Mouse (Mus musculus) megakaryocyte, adult 5-6 weeks (primary cell): Measurements from ENCODE around the gene Tmem131l. TPM values are rescaled to one million over a fixed set of nuclear protein-coding genes. Genes with fewer than 3 reads are reported as not detected.

Experiments
- ATAC-seq: 2 replicates; pipeline ENCODE4 v1.8.0; 2016; ENCODE audit warnings: mild to moderate bottlenecking, inconsistent platforms; ENCODE audit not compliant: poor library complexity, severe bottlenecking
- total RNA-seq, 2 experiments: library from RNA; stranded (forward) in 1 of 2; stranded (reverse) in 1 of 2; fragments of 153-499, 151-499 nt in 1 of 2; fragments of 221-1000, 200-1000 nt in 1 of 2; gene quantifications; 2 replicates each; pipeline versions ENCODE4 v1.2.3 to v1.2.4; 2015 to 2017

The Tmem131l gene
- total RNA-seq (2015) (40.0 and 63.5 TPM in 2 replicates), total RNA-seq (2017) (29.7 and 40.2 TPM in 2 replicates)

DNA sequence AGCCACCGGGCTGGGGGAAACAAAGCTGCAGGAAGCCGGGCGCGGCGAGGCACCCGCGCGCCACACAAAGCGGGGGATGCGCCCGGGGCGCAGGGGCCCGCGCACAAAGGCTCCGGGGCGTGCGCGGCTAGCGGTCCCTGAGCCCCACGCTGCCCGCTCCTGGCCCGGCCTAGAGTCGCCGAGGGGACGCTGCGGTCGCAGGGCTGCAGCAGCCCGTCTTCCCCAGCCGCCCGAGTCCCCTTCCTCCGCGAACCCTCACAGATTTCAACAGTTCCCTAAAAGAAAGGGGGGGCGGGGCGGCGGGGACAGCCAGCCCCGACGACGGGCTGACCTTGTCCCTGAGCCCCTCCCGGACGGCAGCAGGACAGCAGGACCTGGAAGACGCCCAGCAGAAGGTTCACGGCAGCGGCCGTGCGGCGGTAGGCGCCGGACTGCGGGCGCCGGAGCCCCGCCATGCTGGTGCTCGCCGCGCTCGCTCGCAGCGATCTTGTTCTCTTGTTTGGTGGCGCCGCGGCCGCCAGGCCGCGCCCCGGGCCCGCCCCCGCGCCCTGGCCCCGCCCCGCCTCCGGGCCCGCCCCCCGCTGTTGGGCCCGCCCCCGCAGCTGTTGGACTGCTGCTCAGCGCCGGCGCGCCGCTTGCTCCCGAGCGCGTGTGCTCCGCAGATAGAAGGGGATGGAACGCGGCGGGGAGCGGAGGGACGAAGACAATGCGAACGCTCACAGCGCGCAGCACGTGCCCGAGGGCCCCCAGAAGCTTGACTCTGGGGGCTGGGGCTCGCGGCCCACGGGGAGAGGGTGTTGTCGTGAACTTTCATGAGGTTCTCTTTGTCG is at the start of gene Tmem131l:
Gene Tmem131l (minus strand): TSS at position 530 of the 830 bp plus-strand sequence.
- ATAC-seq, result peak; percentile 62

DNA sequence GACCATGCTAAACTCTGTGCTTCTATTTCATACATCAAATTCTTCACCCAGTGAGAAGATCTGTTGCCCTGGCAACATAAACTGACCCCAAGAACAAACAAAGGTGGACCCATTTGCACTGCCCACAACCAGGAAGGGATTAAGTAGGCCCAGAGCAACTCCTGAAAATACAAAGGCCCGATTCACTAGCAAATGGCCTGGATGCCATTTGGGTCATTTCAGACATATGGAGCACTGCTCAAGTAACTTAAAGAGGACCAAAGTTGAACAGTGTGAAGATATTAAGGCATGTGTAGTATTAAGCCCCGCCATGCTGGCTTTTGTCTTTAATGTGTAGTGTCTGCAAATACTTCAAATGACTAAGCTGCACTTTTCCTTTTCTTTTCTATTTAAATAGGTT is 46.9 kb upstream of the Tmem131l start:
- ATAC-seq, result no peak

DNA sequence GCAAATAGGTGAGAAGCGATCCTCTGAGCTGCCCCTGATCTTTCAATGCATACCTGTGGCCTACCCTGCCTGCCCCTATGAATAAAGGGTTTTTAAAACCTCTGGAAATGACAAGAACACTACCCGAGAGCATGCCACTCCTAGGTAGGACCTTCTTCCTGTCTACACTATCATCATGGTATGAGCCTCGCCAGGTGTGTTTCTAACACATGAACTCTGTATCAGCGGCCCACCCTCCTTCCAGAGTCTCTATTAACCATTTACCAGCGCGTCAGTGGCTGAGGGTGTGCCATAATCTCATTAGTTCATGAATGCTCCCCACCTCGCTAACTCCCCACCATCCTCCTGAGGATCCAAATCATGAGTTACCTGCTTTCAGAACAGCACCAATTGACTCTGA is 46.4 kb upstream of the Tmem131l start:
- no peak for ATAC-seq

DNA sequence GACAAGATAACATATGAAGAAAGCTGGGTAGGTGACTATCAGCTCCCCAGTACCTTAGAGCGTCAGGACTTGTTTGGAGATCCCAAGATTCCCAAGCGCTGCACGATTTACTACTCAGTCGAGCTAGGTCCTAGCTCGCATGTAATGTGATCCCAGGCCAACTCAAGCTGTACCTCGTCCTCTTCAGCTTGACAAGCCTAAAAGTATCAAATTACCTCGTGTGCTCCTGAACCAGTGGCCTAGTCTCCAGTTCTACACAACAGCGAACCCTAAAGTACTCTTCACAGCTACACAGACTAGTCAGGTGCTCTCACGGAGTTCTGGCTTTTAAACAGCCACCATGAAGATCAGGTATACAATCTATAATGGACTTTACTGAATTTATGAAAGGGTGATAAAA is 45.5 kb upstream of the Tmem131l start:
- ATAC-seq, result no peak

DNA sequence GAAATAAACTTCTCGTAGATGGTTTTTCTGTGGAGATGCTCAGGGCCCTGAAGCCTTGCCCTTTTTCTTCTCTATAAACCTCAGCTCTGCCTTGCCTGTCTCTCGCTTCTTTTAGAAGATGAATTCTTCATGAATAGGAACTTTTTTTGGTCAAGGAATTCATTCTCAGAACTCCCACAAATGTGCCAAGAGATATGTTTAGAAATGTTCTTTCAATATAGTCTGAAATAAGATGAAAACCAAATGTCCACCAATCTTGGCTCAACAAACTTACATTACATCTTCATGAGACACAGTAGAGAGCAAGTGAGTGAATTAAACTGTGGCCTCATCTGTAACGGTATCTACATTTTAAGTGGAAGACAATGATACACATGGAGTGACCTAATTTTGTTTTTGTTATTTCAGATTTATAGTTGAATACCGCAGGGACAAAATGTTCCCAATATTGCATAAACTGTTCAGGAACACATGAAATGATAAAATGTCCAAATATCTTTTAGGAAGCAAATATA is 41.3 kb upstream of the Tmem131l start:
- ATAC-seq, result no peak

DNA sequence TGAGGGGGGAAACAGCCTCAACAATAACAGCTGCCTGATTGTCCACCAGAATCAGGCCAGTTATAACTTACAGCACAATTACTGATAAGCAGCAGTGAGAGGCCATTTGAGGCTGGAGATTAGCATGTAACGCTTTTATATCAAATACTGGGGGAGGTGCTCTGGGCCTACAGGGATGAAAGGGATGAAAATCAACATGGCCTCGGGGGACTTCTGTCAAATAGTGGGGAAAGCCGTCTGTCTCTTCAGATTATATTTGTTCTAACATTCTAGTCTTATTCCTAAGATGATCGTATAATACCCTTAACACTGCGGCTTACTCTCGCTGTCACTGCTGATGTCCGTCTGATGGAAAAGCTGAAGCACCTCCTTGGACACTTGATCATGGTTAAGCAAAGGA is 40.1 kb upstream of the Tmem131l start:
- ATAC-seq, result no peak

DNA sequence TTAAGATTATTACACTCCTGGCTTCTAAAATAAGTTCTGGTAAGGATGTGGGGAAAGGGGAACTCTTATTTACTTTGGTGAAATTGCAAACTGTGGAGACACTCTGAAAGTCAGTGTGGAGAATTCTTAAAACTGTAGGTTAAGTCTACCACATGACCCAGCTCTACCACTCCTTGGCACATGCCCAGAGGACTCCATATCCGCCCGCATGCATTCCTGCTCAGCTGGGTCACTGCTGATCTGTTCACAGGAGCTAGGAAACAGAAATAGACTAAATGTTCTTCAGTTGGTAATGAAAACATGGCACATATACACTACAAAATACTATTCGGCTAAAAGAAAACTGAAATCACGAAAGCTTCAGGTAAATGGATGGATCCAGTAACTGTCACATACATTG is 37.5 kb upstream of the Tmem131l start:
- no peak for ATAC-seq

DNA sequence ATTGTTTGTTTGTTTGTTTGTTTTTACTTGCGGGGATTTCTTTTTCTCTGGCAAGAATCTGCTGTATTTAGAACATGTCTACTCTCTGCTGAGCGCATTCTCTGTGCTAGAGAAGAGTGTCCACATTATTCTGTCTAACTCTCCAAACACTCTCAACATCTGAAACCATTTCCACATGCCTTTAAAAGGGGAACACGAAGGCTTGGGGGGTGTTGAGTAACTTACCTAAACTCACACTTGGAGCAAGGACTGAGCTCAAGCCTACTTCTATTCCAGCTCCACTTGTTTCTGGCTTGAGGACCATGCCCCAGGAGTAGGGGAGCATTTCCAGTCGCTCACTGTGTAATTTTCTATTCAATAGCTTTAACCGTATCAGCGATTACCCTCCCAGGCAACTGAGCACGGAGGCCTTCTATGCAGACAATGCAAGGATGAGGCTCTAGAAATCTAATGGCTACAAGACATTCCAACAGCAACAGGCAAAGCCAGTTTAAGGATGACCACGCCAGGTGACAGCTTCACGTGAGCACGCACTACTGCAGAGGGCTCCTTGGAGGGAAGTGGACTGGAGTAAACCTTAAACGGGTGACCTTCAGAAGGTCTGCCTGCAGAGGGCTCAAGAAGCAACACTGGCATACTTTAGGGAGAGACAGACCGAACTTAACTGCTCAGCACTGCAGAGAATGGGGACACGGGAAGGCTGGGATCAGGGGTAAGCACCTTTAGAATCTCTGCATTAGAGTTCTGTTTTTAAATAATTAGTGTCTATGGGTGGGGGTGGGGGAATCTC is 36.8 kb upstream of the Tmem131l start:
- peak; percentile 91 for ATAC-seq

DNA sequence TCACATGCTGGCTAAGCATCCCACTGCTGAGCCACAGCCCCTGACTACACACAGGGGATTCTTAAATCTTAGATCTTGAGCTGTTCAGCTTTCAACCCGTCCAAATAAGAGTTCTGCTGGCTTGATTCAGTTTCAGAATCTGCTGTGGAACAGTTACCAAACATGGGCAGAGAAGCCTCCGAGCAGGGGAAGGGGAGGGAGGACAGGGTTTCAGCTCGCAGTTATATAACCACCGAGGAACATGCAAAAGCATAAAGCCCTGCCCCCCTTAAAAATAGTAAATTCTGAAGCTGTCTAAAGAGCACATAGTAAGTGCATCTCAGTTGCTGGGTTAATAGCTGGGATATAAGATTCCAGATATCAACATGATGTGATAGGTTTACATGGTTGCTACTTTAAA is 35.5 kb upstream of the Tmem131l start:
- ATAC-seq, result no peak

DNA sequence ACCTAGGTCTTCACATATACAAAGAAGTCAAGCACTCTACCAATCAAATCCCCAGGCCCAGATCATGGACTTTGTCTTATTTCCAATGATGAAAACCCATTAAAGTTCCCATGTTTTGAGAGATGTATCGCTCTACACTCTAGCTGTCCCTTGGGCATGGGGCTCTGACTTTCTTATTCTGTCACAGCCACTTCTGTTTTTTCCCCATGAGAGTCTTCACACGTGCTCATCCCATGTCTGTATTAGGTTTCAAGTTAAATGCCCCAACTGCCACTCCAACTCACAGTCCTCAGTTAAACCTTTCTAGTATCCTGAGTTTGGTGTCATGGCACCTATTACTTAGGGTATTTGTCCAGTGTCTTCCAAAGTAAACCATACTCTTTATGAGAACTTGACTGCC is 34.8 kb upstream of the Tmem131l start:
- no peak for ATAC-seq

DNA sequence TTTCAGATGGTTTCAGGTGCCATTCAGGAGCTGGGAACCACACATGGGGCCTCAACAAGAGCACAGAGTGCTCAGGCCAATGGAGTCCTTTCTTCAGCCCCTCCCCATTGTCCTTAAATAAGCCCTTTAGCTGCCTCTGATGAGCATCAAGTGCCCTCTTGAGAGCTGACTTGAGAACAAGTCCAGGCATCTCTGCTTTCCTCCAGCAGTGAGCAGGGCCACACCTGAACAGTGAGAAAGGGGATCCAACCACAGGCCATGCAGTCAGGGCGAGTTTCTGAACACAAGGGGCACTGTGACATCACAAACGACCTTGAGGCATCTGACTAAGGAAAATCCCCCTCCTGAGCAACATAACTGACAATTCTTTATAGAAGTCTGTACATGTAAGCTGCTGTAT is 31.7 kb upstream of the Tmem131l start:
- ATAC-seq, result no peak

DNA sequence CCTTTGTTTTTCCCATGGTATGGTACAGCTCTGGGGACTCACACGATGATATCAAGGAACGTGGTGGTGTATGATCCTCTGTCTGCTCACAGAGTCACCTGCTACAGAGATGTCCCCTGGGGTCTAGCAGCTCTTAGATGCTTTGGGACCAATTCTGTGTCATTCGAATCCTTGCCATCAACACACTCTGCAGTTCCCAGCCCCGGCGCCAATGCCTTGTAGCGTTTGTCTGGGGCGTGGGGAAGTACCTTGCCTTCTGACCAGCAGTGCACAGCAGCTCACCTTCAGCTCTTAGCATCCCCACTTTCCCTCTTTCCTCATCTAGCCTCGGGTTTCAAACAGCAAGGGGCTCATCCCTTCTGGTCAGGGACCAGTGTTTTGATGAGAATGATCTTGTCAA is 30.8 kb upstream of the Tmem131l start:
- ATAC-seq, result no peak

DNA sequence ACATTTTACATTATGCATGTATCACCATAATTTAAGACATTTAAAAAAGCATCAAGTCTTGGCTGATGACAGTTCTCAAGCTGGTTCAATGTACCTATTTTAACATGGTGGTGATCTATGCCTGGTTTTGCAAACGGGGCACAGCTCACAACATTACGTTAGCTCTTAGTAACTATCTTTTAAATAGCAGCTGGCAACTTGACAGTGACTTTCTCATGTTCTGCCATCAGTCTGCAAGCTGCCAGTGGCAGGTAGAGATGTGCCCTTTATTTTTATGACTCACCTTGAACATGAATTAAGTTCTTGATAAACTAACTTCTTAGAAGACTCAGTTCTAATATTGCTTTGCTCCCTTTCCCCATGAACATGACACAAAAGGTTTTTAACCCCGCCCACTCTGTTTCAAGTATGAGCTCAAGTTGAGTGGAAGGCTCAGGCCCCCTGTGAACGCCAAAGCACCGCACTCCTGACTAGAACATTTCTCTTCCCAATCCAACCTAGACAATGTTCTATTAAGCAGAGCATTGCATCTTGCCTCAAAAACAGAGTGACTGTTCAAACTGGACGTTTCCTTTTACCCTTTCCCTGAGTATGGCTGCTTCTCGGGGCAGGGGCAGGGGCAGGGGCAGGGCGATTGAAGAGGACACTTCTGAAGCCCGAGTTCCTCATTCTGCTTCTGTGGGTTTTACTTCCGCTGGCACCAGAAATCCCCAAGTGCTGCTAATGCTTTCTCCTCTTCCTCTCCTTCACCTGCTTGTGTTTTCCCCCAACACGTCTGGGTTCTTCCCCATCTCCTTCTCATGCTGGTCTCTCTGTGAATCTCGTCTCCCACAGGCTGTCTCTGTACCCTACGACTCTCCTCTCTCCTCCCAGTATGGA is 29.1 kb upstream of the Tmem131l start:
- peak; percentile 97 for ATAC-seq

DNA sequence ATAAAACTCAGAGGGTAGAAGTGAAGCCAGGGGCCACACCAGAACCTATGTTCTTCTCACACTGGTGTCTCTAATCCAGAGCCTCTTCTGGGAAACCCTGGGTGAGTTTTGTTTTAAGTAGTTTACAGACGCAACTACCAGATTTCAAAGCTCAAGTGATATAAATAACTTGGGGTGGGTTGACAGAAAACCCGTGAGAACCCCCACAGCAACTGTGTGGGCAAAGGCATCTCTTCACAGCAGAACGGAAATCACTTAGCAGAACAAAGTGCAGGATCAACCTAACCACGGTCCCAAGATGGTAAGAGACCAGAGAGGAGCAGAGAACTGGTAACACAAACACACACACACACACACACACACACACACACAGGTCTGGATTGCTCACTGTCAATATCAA is 25.9 kb upstream of the Tmem131l start:
- no peak for ATAC-seq

DNA sequence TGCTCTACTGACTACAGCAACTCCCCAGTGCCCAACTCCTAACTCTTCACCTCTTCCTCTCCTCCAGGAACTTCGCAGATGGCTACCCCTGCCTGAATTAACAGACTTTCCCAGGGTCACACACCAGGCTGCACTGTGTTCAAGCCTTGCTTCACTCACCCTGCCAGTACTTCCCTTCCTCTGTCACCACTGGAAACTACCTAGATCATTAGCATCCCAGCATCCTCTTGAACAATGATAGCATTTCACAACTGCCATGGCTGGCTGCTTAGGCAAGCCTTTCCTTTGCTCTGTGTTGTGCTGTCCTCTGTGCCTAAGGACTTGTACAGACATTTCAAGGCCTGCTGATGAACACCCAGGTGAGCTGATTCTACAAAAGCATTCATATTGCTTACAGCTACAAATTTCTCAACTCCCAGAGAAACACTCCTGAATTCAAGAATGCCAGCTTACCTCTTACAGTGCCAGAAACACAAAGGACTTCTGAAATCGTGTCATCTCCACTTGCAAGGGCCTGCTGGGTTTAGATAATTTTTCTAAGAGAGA is 23.5 kb upstream of the Tmem131l start:
- peak; percentile 98 for ATAC-seq

DNA sequence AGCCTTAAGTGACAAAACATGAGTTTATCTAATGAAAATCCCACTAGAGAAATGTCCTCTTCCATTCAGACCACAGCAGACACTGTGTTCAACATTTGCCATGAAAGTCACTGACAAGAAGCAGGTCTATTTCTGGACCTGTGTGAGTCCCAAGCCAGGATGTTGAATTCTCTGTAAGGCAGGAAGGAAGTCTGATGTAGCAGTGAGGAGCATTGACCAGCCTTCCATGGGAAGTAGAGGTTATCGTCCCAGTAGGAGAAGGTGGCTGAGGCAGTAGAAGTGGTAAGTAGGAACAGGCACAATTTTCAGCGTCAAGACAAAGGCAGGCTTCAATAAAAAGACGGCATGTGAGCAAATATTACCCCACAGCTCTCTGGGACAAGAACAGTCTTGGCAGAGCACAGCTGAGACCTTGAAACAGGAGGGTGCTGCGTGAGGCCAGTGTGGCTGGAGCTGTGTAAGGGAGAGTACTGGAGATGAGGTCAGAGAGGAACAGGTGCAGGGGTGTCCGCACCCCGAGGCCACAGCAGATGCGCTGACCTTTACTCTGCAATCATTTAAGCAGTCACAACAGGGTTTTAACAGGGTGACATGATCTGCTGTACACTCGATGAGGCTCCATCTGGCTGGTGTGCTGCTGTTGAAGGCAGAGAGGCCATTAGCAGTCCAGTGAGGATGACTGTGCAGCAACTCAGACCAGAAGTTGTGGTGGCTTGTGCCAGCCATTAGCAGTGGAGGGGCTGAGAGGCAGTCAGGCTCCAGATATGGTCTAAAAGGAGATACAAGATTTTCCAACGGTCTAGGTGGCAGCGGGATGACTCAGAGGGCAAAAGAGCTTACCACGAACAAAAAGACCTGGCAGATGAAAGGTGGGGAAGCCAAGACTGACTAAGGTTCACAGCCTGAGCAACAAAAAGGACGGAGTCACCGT is 21.8 kb upstream of the Tmem131l start:
- ATAC-seq, result 0 out of 2 replicates have a peak, but pooled peaks have one; percentile 8

DNA sequence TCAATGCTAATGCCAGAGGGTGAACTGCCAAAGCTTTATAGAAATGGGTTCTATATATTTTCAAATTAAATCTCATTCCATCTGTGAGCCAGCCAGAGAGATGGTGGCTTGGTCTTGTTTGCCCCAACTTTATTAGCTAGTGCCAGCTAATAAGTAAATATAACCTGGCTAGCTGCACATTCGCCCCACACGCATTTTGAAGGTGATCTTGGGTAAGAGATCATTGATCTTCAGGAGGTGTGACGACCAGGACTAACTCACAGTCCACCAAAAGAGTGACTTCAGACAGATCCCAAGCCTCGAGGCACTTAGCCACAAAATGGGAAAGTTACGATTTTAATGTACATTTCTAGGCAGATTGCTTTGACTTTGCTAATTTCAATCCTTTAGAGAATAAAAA is 21.0 kb upstream of the Tmem131l start:
- ATAC-seq, result no peak

DNA sequence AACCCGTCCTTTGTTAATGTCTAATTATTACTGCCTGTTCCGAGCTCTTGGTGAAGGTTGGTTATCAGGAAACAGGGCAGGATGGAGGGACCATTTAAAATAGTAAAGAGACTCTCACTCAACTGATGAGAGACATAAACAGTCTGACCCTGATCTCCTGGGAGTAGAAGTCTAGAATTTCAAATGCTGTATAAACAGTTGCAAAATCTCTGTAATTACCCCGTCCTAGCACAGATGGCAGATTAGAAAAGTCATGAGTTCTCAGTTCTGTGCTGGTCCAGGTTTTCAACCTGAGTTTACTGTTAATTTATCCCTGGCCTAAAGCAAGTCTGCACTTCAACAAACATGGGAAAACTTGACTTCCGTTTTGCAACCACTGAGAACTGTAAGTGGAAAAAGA is 20.2 kb upstream of the Tmem131l start:
- ATAC-seq, result no peak

DNA sequence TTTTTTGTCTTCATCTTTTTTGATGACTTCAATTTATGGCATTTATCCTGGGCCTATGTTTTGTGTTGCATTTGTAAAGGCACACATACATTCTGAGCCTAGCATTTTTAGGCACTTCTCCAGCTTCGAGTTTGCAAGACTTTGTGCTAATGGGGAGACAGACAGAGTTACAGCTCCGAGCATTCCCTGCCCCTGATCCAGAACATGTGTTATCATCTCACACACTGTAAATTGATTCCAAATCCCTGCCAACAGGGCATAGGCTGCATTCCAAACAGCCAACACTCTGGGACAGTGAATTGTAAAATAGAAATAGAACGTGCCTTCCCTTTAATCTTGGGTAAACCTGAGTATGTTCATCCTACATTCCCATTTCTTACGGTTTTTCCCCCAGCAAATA is 19.7 kb upstream of the Tmem131l start:
- no peak for ATAC-seq

DNA sequence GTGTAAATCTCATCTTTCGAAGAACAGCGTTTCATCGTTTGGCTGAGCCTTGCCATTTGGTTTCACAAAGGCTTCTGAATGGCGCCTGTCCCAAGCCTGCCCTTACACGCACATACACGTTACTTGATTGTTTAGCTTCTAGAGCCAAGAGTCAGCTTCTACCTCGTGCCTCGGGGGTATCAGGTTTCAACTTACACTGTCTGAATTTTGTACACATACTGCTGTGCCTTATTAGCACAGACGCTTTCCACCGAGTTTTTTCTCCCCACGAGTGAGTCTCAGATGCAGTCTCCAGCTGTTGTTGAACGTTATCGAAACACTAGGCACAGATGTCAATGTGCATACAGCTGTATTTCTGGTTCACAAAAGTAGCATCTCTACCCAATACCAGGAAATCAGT is 19.3 kb upstream of the Tmem131l start:
- no peak for ATAC-seq
